Mouse (Mus musculus): ENCODE measurements around the gene Thtpa.

Gene Thtpa

GRCm38 (mm10) chr14:55135676-55136075 lies 41.1 kb downstream of the Thtpa start:
- DNase-seq (ENCODE audit: low spot score in 2 of 2): no peak

GRCm38 (mm10) chr14:55139313-55139712 lies 44.7 kb downstream of the Thtpa start:
- no peak for DNase-seq (ENCODE audit: low spot score in 2 of 2)

GRCm38 (mm10) chr14:55146324-55146723 lies 51.7 kb downstream of the Thtpa start:
- no peak for DNase-seq (ENCODE audit: low spot score in 2 of 2)

GRCm38 (mm10) chr14:55146829-55147401 lies 52.3 kb downstream of the Thtpa start:
- DNase-seq (ENCODE audit: low spot score in 2 of 2): no peak

- DNase-seq (ENCODE audit: low spot score in 2 of 2): peak; percentile 40 to 81
Observed at GRCm38 (mm10) chr14:55148363-55148915, 53.9 kb downstream of the Thtpa start.

Measured in spleen, postnatal 4 days (tissue).